Mouse (Mus musculus) ES-Bruce4 (cell line): ENCODE measurements around the gene Rbm6.

ENCODE experiments used
- CTCF ChIP-seq: IDR thresholded peaks from one replicate; pipeline ENCODE4 v1.8.1; 2011; ENCODE audit warnings: low read depth, low read length
- POLR2A ChIP-seq: IDR thresholded peaks from one replicate; pipeline ENCODE4 v1.8.1; 2011; ENCODE audit warnings: low read length; ENCODE audit not compliant: insufficient read depth

- TF ChIP-seq CTCF (no peak), POLR2A (no peak)
These were observed 137.5 kb downstream of the Rbm6 start for GRCm38 (mm10) chr9:107735356-107736184.
